Comparison of ENCODE assay signal across 9 mouse cellular contexts in the genomic region with DNA sequence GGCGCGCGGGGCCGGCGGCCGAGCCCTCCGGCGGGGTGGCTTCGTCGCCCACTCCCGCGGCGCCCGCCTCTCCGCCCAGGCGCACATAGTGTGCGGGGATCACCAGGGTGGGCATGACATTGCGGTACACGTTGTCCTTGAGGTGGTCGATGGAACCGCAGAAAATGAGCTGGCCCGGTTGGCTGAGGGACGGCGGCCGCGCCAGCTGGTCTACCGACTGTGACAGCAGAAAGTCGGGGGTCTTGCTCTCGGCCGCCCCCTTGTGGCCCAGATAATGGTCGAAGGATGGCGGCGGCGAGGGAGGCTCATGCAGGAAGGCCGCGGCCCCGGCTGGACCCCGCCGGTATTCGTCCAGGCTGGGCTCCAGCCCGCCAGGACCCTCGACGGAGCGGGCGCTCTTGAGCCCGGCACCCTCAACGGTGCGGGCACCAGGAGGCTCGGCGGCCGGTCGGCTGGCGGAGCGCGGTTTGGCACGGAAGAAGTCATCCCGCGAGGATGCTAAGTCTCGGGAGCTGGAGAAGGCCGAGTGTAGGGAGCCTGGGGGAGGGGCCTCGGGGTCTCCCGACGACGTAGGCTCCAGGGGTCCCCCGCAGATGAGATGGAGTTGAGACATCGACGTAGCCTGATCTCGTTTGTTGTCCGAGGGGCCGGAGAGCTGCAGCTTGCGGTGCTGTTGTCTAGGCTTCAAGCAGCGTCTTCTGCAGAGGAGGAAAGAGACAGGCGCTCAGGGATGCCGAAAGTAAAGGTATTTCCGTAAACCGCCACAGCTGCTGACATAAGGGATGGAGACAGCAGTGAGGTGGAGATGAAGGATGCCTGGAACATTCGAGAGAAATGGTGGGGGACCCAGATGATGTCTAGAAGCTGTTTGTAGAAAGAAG. TPM values are rescaled to one million over a fixed set of nuclear protein-coding genes. Genes with fewer than 3 reads are reported as not detected.
DNase-seq lines count a peak whose midpoint lies in the region; ATAC-seq and TF ChIP-seq lines count a peak whose summit lies in the region.
"Had no signal": no experiment of that assay in that cellular context is flagged by ENCODE, and none has a peak within 500 bp of the region (broad histone marks: within the 10 kb centered on the region; RNA-seq: fewer than 3 reads in every experiment).

No protein-coding gene starts in this region.

- no peak for TF ChIP-seq POLR2A in heart, adult 2 months (IDR thresholded peaks at IDR 0.05; ENCODE audit: insufficient read depth, low read depth, low read length)

- peak overlapping the region; percentile 50 for H3K9ac ChIP-seq in heart, adult 2 months (ENCODE audit: low read depth, low read length)
- peak overlapping the region; percentile 53 for H3K9ac ChIP-seq in kidney, embryonic 15.5 days
- H3K9ac ChIP-seq in liver, embryonic 12.5 days: peak overlapping the region; percentile 48

- intact Hi-C loops in heart, adult 2 months (cut with DNase I): no loop called here

- no peaks in the 10 kb centered on the region for H3K27me3 ChIP-seq in heart, adult 2 months (ENCODE audit: control insufficient read depth, insufficient read depth, low read length)
- H3K27me3 ChIP-seq in kidney, embryonic 15.5 days: 0 out of 2 replicates have a peak, but pooled peaks cover 3% of the 10 kb centered on the region
- peaks cover 72% of the 10 kb centered on the region for H3K27me3 ChIP-seq in liver, embryonic 12.5 days (replicated peaks)
- H3K27me3 ChIP-seq: Patski had no signal

- H3K36me3 ChIP-seq in heart, adult 2 months (ENCODE audit: control insufficient read depth, insufficient read depth, low read length): no peaks in the 10 kb centered on the region
- peaks cover 89% of the 10 kb centered on the region for H3K36me3 ChIP-seq in kidney, embryonic 15.5 days
- H3K36me3 ChIP-seq in liver, embryonic 12.5 days: peaks cover 19% of the 10 kb centered on the region

- H3K9me3 ChIP-seq in kidney, embryonic 15.5 days (replicated peaks): no peaks in the 10 kb centered on the region
- no peaks in the 10 kb centered on the region for H3K9me3 ChIP-seq in liver, embryonic 12.5 days (replicated peaks)

- no peak for TF ChIP-seq EP300 in heart, adult 2 months (IDR thresholded peaks at IDR 0.05; ENCODE audit: insufficient read depth, low read depth, low read length)

- TF ChIP-seq CTCF in heart, adult 2 months (IDR thresholded peaks at IDR 0.05): peak; percentile 85

- peak overlapping the region; percentile 41 for H3K4me3 ChIP-seq in heart, adult 2 months
- peak overlapping the region; percentile 44 for H3K4me3 ChIP-seq in kidney, embryonic 15.5 days (replicated peaks)
- peak overlapping the region; percentile 57 for H3K4me3 ChIP-seq in liver, embryonic 12.5 days

- WGBS in heart, adult 2 months: 41% methylated on average over 77 of the region's 77 CpGs
- 13% methylated on average over 77 of the region's 77 CpGs for WGBS in kidney, embryonic 15.5 days
- 22% methylated on average over 69 of the region's 77 CpGs for WGBS in liver, embryonic 12.5 days (ENCODE audit: insufficient replicate concordance)

- peak overlapping the region; percentile 91 for H3K4me2 ChIP-seq in kidney, embryonic 15.5 days
- H3K4me2 ChIP-seq in liver, embryonic 12.5 days: peak overlapping the region; percentile 88

- peak; percentile 24; the same call in 1 of the 2 replicates for ATAC-seq in kidney, embryonic 15.5 days (replicated peaks; ENCODE audit: low FRiP score)
- peak; percentile 10; the same call in 1 of the 2 replicates for ATAC-seq in liver, embryonic 12.5 days
- ATAC-seq: Patski had no signal

- no peak overlapping the region for H3K27ac ChIP-seq in heart, adult 2 months
- H3K27ac ChIP-seq in kidney, embryonic 15.5 days: peak overlapping the region; percentile 48; the same call in 1 of the 2 replicates
- H3K27ac ChIP-seq in liver, embryonic 12.5 days: no peak overlapping the region

- DNase-seq in left cerebral cortex, adult 18-20 months (ENCODE audit: low spot score in 2 of 2): peak; percentile 80 to 83
- no peak for DNase-seq in left cerebral cortex, adult 11 months (ENCODE audit: low spot score)
- peak; percentile 91 for DNase-seq in embryo, embryonic 10.5 days (ENCODE audit: low spot score)
- DNase-seq in heart, adult 2 months: peak; percentile 70 to 85
- peak; percentile 51 to 69 for DNase-seq in natural killer cell, adult 2 months (ENCODE audit: low spot score in 2 of 2)
- DNase-seq in thymus, postnatal 0 days (ENCODE audit: low spot score): peak; percentile 66

- no peaks in the 10 kb centered on the region for H3K79me2 ChIP-seq in heart, adult 2 months (replicated peaks; ENCODE audit: control insufficient read depth, insufficient read depth, low read length)

- H3K4me1 ChIP-seq in heart, adult 2 months (ENCODE audit: control insufficient read depth, insufficient read depth, low read length): peaks cover 3% of the 10 kb centered on the region
- peaks cover 32% of the 10 kb centered on the region for H3K4me1 ChIP-seq in kidney, embryonic 15.5 days
- H3K4me1 ChIP-seq in liver, embryonic 12.5 days: peaks cover 17% of the 10 kb centered on the region

RNA-seq across cellular contexts. Expression of a gene that starts 8.3 kb away (rescaled TPM):
- total RNA-seq in left cerebral cortex, adult 18-20 months (2021): 10 to 100 TPM; 55.8 to 58.9 TPM
- 10 to 100 TPM; 83.4 to 86.9 TPM for total RNA-seq in heart, adult 2 months (2021)
- polyA plus RNA-seq in heart, adult 2 months (2012; rRNA removed): 118 and 119 TPM in 2 replicates
- polyA plus RNA-seq in kidney, embryonic 15.5 days (2015; fragmentation: Nextera tagmentation; extraction: Ambion mirVana): 151 and 172 TPM in 2 replicates
- polyA plus RNA-seq in liver, embryonic 12.5 days (2016; fragmentation: Nextera tagmentation; extraction: Ambion mirVana): 55.8 and 58.1 TPM in 2 replicates
- polyA plus RNA-seq in thymus, postnatal 0 days (2015; fragmentation: Nextera tagmentation; extraction: Ambion mirVana): 86.4 and 90.6 TPM in 2 replicates

RNA-seq across cellular contexts. Expression of a gene that starts 9.0 kb away (rescaled TPM):
- total RNA-seq in left cerebral cortex, adult 18-20 months (2021): 100 to 1,000 TPM; 113 to 133 TPM
- total RNA-seq in heart, adult 2 months (2021): 1 to 10 TPM; 3.8 to 3.9 TPM
- 7.7 and 8.3 TPM in 2 replicates for polyA plus RNA-seq in heart, adult 2 months (2012; rRNA removed)
- 6.9 and 7.1 TPM in 2 replicates for polyA plus RNA-seq in kidney, embryonic 15.5 days (2015; fragmentation: Nextera tagmentation; extraction: Ambion mirVana)
- polyA plus RNA-seq in liver, embryonic 12.5 days (2016; fragmentation: Nextera tagmentation; extraction: Ambion mirVana): 1.3 and 1.9 TPM in 2 replicates
- polyA plus RNA-seq in thymus, postnatal 0 days (2015; fragmentation: Nextera tagmentation; extraction: Ambion mirVana): 0.42 and 0.79 TPM in 2 replicates

RNA-seq across cellular contexts. Expression of a gene that starts 30.7 kb away (rescaled TPM):
- 10 to 100 TPM; 60.6 to 73.2 TPM for total RNA-seq in left cerebral cortex, adult 18-20 months (2021)
- 100 to 1,000 TPM; 196 to 213 TPM for total RNA-seq in heart, adult 2 months (2021)
- polyA plus RNA-seq in heart, adult 2 months (2012; rRNA removed): 307 and 331 TPM in 2 replicates
- 271 and 298 TPM in 2 replicates for polyA plus RNA-seq in kidney, embryonic 15.5 days (2015; fragmentation: Nextera tagmentation; extraction: Ambion mirVana)
- 365 and 367 TPM in 2 replicates for polyA plus RNA-seq in liver, embryonic 12.5 days (2016; fragmentation: Nextera tagmentation; extraction: Ambion mirVana)
- 97.8 and 107 TPM in 2 replicates for polyA plus RNA-seq in thymus, postnatal 0 days (2015; fragmentation: Nextera tagmentation; extraction: Ambion mirVana)

RNA-seq across cellular contexts. Expression of a gene that starts 31.5 kb away (rescaled TPM):
- total RNA-seq in left cerebral cortex, adult 18-20 months (2021): 1 to 10 TPM; 3.3 to 3.9 TPM
- 10 to 100 TPM in 1 of 2 experiments, 1 to 10 TPM in 1; 3.1 to 14.5 TPM for total RNA-seq in heart, adult 2 months (2021)
- 3.5 and 6.9 TPM in 2 replicates for polyA plus RNA-seq in heart, adult 2 months (2012; rRNA removed)
- polyA plus RNA-seq in kidney, embryonic 15.5 days (2015; fragmentation: Nextera tagmentation; extraction: Ambion mirVana): 8.2 and 11.0 TPM in 2 replicates
- 82.1 and 88.2 TPM in 2 replicates for polyA plus RNA-seq in liver, embryonic 12.5 days (2016; fragmentation: Nextera tagmentation; extraction: Ambion mirVana)
- 1.9 and 2.5 TPM in 2 replicates for polyA plus RNA-seq in thymus, postnatal 0 days (2015; fragmentation: Nextera tagmentation; extraction: Ambion mirVana)

RNA-seq across cellular contexts. Expression of a gene that starts 45.2 kb away (rescaled TPM):
- total RNA-seq in left cerebral cortex, adult 18-20 months (2021): 100 to 1,000 TPM; 477 to 484 TPM
- under 1 TPM in 1 of 2 experiments, not detected in 1; 0.66 TPM for total RNA-seq in heart, adult 2 months (2021)
- 0.23 and 0.32 TPM in 2 replicates for polyA plus RNA-seq in heart, adult 2 months (2012; rRNA removed)
- 2.5 and 4.9 TPM in 2 replicates for polyA plus RNA-seq in kidney, embryonic 15.5 days (2015; fragmentation: Nextera tagmentation; extraction: Ambion mirVana)
- polyA plus RNA-seq in liver, embryonic 12.5 days (2016; fragmentation: Nextera tagmentation; extraction: Ambion mirVana): 1.9 and 2.1 TPM in 2 replicates
- 1.1 and 1.4 TPM in 2 replicates for polyA plus RNA-seq in thymus, postnatal 0 days (2015; fragmentation: Nextera tagmentation; extraction: Ambion mirVana)
